Mouse (Mus musculus): ENCODE data around the gene Nek11. TPM values are rescaled to one million over a fixed set of nuclear protein-coding genes. Genes with fewer than 3 reads are reported as not detected.
A peak's percentile ranks its signal among the peaks of the same experiment; 100 is the strongest.

Gene Nek11
- polyA plus RNA-seq (2015; fragmentation: Nextera tagmentation; extraction: Ambion mirVana) = 0.60 and 1.5 TPM in 2 replicates

GRCm38 (mm10) chr9:105395218-105395627 is at the start of gene Nek11, which contains the start of gene Aste1:
TSS of gene Nek11 (minus strand) at chr9:105395524.
TSS of gene Aste1 (plus strand) at chr9:105395392.
- WGBS = under 1% methylated on average over 44 of the region's 44 CpGs
- Histone ChIP-seq H3K27ac (peak within 1 kb of the TSS; percentile 95), H3K9me3 (no peaks in the 10 kb centered on the region), H3K4me1 (peaks cover 11% of the 10 kb centered on the region), H3K36me3 (peaks cover 12% of the 10 kb centered on the region; the same call in 1 of the 2 replicates), H3K4me3 (peak within 1 kb of the TSS; percentile 86), H3K9ac (peak within 1 kb of the TSS; percentile 77), H3K4me2 (peak within 1 kb of the TSS; percentile 70), H3K27me3 (no peaks in the 10 kb centered on the region)
- peak; percentile 99 for ATAC-seq (ENCODE audit: borderline replicate concordance, extremely low read depth, low FRiP score, low TSS enrichment)

GRCm38 (mm10) chr9:105408549-105408948 is 13.2 kb upstream of the Nek11 start:
- no peak for ATAC-seq (ENCODE audit: borderline replicate concordance, extremely low read depth, low FRiP score, low TSS enrichment)
- 86% methylated on average over 6 of the region's 6 CpGs for WGBS
- H3K27me3 ChIP-seq = no peaks in the 10 kb centered on the region
- peaks cover 19% of the 10 kb centered on the region; the same call in 1 of the 2 replicates for H3K36me3 ChIP-seq
- H3K4me3 ChIP-seq = no peak overlapping the region
- H3K27ac ChIP-seq = no peak overlapping the region
- H3K9me3 ChIP-seq = no peaks in the 10 kb centered on the region
- no peak overlapping the region for H3K9ac ChIP-seq
- no peaks in the 10 kb centered on the region for H3K4me1 ChIP-seq
- H3K4me2 ChIP-seq = no peak overlapping the region

- peaks cover 11% of the 10 kb centered on the region for H3K4me1 ChIP-seq
- 12% methylated on average over 11 of the region's 11 CpGs for WGBS
- peaks cover 12% of the 10 kb centered on the region; the same call in 1 of the 2 replicates for H3K36me3 ChIP-seq
- H3K9me3 ChIP-seq = no peaks in the 10 kb centered on the region
- no peak overlapping the region; the same call in 1 of the 2 replicates for H3K9ac ChIP-seq
- peak overlapping the region; percentile 70 for H3K4me2 ChIP-seq
- no peaks in the 10 kb centered on the region for H3K27me3 ChIP-seq
- H3K4me3 ChIP-seq = peak overlapping the region; percentile 86
- no peak overlapping the region for H3K27ac ChIP-seq
- no peak for ATAC-seq (ENCODE audit: borderline replicate concordance, extremely low read depth, low FRiP score, low TSS enrichment)
Measured at GRCm38 (mm10) chr9:105394720-105395119, 604 bp downstream of the Nek11 start.

- H3K27me3 ChIP-seq = no peaks in the 10 kb centered on the region
- 45% methylated on average over 5 of the region's 5 CpGs for WGBS
- H3K4me1 ChIP-seq = no peaks in the 10 kb centered on the region
- H3K36me3 ChIP-seq = no peaks in the 10 kb centered on the region
- no peak overlapping the region for H3K4me3 ChIP-seq
- no peak for ATAC-seq (ENCODE audit: borderline replicate concordance, extremely low read depth, low FRiP score, low TSS enrichment)
- no peaks in the 10 kb centered on the region for H3K9me3 ChIP-seq
- H3K4me2 ChIP-seq = no peak overlapping the region
- H3K9ac ChIP-seq = no peak overlapping the region
- no peak overlapping the region for H3K27ac ChIP-seq
Measured at GRCm38 (mm10) chr9:105390616-105391015, 4.7 kb downstream of the Nek11 start.

- H3K36me3 ChIP-seq = no peaks in the 10 kb centered on the region
- no peak for ATAC-seq (ENCODE audit: borderline replicate concordance, extremely low read depth, low FRiP score, low TSS enrichment)
- WGBS = 12% methylated on average over 4 of the region's 4 CpGs
- no peak overlapping the region for H3K9ac ChIP-seq
- no peak overlapping the region for H3K27ac ChIP-seq
- no peaks in the 10 kb centered on the region for H3K9me3 ChIP-seq
- H3K4me2 ChIP-seq = no peak overlapping the region
- H3K4me3 ChIP-seq = no peak overlapping the region
- no peaks in the 10 kb centered on the region for H3K4me1 ChIP-seq
- no peaks in the 10 kb centered on the region for H3K27me3 ChIP-seq
Measured at GRCm38 (mm10) chr9:105389289-105389688, 6.0 kb downstream of the Nek11 start.

- no peak for ATAC-seq (ENCODE audit: borderline replicate concordance, extremely low read depth, low FRiP score, low TSS enrichment)
- H3K4me2 ChIP-seq = no peak overlapping the region
- no peaks in the 10 kb centered on the region for H3K9me3 ChIP-seq
- H3K9ac ChIP-seq = no peak overlapping the region
- WGBS = 74% methylated on average over 5 of the region's 5 CpGs
- no peak overlapping the region for H3K27ac ChIP-seq
- no peaks in the 10 kb centered on the region for H3K36me3 ChIP-seq
- no peaks in the 10 kb centered on the region for H3K4me1 ChIP-seq
- H3K27me3 ChIP-seq = no peaks in the 10 kb centered on the region
- no peak overlapping the region for H3K4me3 ChIP-seq
Measured at GRCm38 (mm10) chr9:105387403-105387802, 7.9 kb downstream of the Nek11 start.

GRCm38 (mm10) chr9:105379533-105380145 is 15.7 kb downstream of the Nek11 start:
- Histone ChIP-seq H3K36me3 (no peaks in the 10 kb centered on the region), H3K9me3 (no peaks in the 10 kb centered on the region), H3K27ac (no peak overlapping the region), H3K4me1 (no peaks in the 10 kb centered on the region), H3K27me3 (no peaks in the 10 kb centered on the region), H3K4me3 (no peak overlapping the region), H3K4me2 (no peak overlapping the region), H3K9ac (no peak overlapping the region)
- no peak for ATAC-seq (ENCODE audit: borderline replicate concordance, extremely low read depth, low FRiP score, low TSS enrichment)
- WGBS = 66% methylated on average over 8 of the region's 8 CpGs

GRCm38 (mm10) chr9:105377622-105378021 is 17.7 kb downstream of the Nek11 start:
- H3K9me3 ChIP-seq = no peaks in the 10 kb centered on the region
- H3K4me2 ChIP-seq = no peak overlapping the region
- no peaks in the 10 kb centered on the region for H3K4me1 ChIP-seq
- H3K27me3 ChIP-seq = no peaks in the 10 kb centered on the region
- 70% methylated on average over 3 of the region's 3 CpGs for WGBS
- no peak for ATAC-seq (ENCODE audit: borderline replicate concordance, extremely low read depth, low FRiP score, low TSS enrichment)
- no peak overlapping the region for H3K27ac ChIP-seq
- H3K4me3 ChIP-seq = no peak overlapping the region
- no peak overlapping the region for H3K9ac ChIP-seq
- no peaks in the 10 kb centered on the region for H3K36me3 ChIP-seq

- H3K4me1 ChIP-seq = no peaks in the 10 kb centered on the region
- no peak overlapping the region for H3K4me3 ChIP-seq
- 69% methylated on average over 7 of the region's 7 CpGs for WGBS
- no peaks in the 10 kb centered on the region for H3K36me3 ChIP-seq
- H3K27ac ChIP-seq = no peak overlapping the region
- no peaks in the 10 kb centered on the region for H3K27me3 ChIP-seq
- H3K9me3 ChIP-seq = no peaks in the 10 kb centered on the region
- H3K9ac ChIP-seq = no peak overlapping the region
- no peak for ATAC-seq (ENCODE audit: borderline replicate concordance, extremely low read depth, low FRiP score, low TSS enrichment)
- H3K4me2 ChIP-seq = no peak overlapping the region
Measured at GRCm38 (mm10) chr9:105376954-105377530, 18.3 kb downstream of the Nek11 start.

GRCm38 (mm10) chr9:105376411-105376810 is 18.9 kb downstream of the Nek11 start:
- ATAC-seq (ENCODE audit: borderline replicate concordance, extremely low read depth, low FRiP score, low TSS enrichment) = no peak

GRCm38 (mm10) chr9:105374361-105374760 is 21.0 kb downstream of the Nek11 start:
- no peak overlapping the region for H3K27ac ChIP-seq
- H3K9me3 ChIP-seq = no peaks in the 10 kb centered on the region
- H3K4me3 ChIP-seq = no peak overlapping the region
- H3K4me2 ChIP-seq = no peak overlapping the region
- WGBS = 40% methylated on average over 5 of the region's 5 CpGs
- H3K9ac ChIP-seq = no peak overlapping the region
- H3K27me3 ChIP-seq = no peaks in the 10 kb centered on the region
- no peak for ATAC-seq (ENCODE audit: borderline replicate concordance, extremely low read depth, low FRiP score, low TSS enrichment)
- no peaks in the 10 kb centered on the region for H3K4me1 ChIP-seq
- H3K36me3 ChIP-seq = no peaks in the 10 kb centered on the region

More at GRCm38 (mm10) chr9:105376411-105376810, 18.9 kb downstream of the Nek11 start:
- H3K36me3 ChIP-seq = no peaks in the 10 kb centered on the region
- H3K9me3 ChIP-seq = no peaks in the 10 kb centered on the region
- no peak overlapping the region for H3K27ac ChIP-seq
- H3K9ac ChIP-seq = no peak overlapping the region
- H3K4me2 ChIP-seq = no peak overlapping the region
- no peaks in the 10 kb centered on the region for H3K4me1 ChIP-seq
- H3K4me3 ChIP-seq = no peak overlapping the region
- 55% methylated on average over 7 of the region's 7 CpGs for WGBS
- H3K27me3 ChIP-seq = no peaks in the 10 kb centered on the region

GRCm38 (mm10) chr9:105368605-105369004 is 26.7 kb downstream of the Nek11 start:
- Histone ChIP-seq H3K27me3 (no peaks in the 10 kb centered on the region), H3K4me3 (no peak overlapping the region), H3K27ac (no peak overlapping the region), H3K9me3 (no peaks in the 10 kb centered on the region), H3K9ac (no peak overlapping the region), H3K36me3 (no peaks in the 10 kb centered on the region), H3K4me2 (no peak overlapping the region), H3K4me1 (no peaks in the 10 kb centered on the region)
- WGBS = 82% methylated on average over 3 of the region's 3 CpGs
- no peak for ATAC-seq (ENCODE audit: borderline replicate concordance, extremely low read depth, low FRiP score, low TSS enrichment)

Data from lung, embryonic 15.5 days (tissue).